Mouse (Mus musculus): ENCODE results near the gene Slc15a5. TPM values are rescaled to one million over a fixed set of nuclear protein-coding genes. Genes with fewer than 3 reads are reported as not detected.

The Slc15a5 gene
- polyA plus RNA-seq (2012; rRNA removed), result 0.20 and 0.30 TPM in 2 replicates

DNA sequence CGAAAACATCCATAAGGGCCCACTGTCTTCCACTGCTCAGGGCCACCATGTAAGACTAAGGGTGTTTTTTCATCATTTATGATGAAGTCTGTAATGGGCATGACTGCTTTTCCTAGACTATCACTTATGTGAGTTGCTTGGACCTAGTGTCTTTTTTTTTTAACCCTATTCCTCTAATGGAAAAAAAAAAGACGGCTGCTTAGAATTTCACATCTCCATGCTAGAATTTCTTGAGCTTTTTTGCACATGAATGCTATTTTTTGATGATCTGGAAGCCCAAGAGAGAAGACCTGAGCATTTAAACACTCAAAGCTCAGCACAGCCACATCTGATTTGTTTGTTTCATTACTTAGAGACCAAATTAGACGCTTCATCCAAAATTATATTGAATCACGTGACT lies at the start of gene Slc15a5:
TSS of gene Slc15a5 (minus strand) at position 101 of the 400 bp plus-strand sequence.
- H3K27me3 ChIP-seq (ENCODE audit: control insufficient read depth, insufficient read depth, low read length), result no peaks in the 10 kb centered on the region
- no peak within 1 kb of the TSS for H3K27ac ChIP-seq (ENCODE audit: control insufficient read depth, insufficient read depth, low read depth, low read length)
- H3K4me1 ChIP-seq (ENCODE audit: control insufficient read depth, insufficient read depth, low read length), result no peaks in the 10 kb centered on the region
- no peak for TF ChIP-seq CTCF (IDR thresholded peaks at IDR 0.05; ENCODE audit: control insufficient read depth, insufficient read depth, insufficient replicate concordance, low read depth, low read length)
- no peak for TF ChIP-seq POLR2A (IDR thresholded peaks at IDR 0.05; ENCODE audit: control insufficient read depth, low read depth, low read length)
- H3K36me3 ChIP-seq (ENCODE audit: control insufficient read depth, insufficient read depth, low read length), result no peaks in the 10 kb centered on the region
- no peak within 1 kb of the TSS for H3K4me3 ChIP-seq (ENCODE audit: control insufficient read depth, low read depth, low read length)

DNA sequence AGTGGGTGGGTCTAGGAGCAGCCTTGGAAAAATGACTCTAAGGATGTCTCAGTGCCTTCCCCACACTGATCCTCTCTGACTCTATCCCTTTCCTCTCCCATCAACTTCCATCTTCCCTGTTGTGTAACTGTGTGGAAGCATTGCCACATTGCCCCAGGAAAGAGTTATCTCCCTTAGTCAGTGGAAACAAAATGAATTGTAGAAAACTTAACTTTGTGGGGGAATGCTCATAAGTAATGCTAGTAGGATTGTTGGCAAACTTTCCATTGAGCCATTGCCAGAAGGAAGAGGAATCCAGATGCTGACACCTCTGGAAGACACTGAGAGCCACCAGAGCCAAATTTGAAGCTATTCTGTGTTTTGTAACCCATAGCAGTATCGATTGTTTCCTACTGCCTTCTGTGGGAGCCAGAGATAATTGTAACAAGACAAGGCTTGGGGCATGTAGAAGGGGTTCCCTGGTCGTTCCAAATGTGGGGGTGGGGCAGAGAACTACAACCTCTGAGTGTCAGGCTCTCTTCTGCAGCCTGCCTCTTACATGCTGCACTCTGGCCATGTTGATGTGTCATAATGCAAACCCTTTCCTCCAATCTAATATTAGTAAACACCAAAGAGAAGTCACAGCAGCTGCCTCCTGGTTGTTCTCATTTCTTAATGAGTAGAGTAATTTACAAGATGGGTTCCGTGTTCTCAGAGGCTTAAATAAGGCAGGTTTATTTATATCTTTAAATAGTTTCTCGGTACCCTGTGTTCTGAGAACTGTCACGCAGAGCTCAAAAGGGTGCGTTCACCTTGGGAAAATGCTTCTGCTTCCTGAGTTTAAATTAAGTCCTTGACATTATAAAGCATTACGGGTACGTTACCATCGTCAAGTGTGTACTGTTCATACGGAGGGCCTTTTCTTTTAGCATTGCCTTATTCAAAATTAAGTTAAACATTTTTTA lies 48.9 kb upstream of the Slc15a5 start:
- no peak overlapping the region for H3K4me3 ChIP-seq (ENCODE audit: control insufficient read depth, low read depth, low read length)
- no peaks in the 10 kb centered on the region for H3K36me3 ChIP-seq (ENCODE audit: control insufficient read depth, insufficient read depth, low read length)
- TF ChIP-seq POLR2A (IDR thresholded peaks at IDR 0.05; ENCODE audit: control insufficient read depth, low read depth, low read length) (no peak), CTCF (IDR thresholded peaks at IDR 0.05; ENCODE audit: control insufficient read depth, insufficient read depth, insufficient replicate concordance, low read depth, low read length) (no peak)
- no peaks in the 10 kb centered on the region for H3K27me3 ChIP-seq (ENCODE audit: control insufficient read depth, insufficient read depth, low read length)
- H3K4me1 ChIP-seq (ENCODE audit: control insufficient read depth, insufficient read depth, low read length), result no peaks in the 10 kb centered on the region
- H3K27ac ChIP-seq (ENCODE audit: control insufficient read depth, insufficient read depth, low read depth, low read length), result no peak overlapping the region

DNA sequence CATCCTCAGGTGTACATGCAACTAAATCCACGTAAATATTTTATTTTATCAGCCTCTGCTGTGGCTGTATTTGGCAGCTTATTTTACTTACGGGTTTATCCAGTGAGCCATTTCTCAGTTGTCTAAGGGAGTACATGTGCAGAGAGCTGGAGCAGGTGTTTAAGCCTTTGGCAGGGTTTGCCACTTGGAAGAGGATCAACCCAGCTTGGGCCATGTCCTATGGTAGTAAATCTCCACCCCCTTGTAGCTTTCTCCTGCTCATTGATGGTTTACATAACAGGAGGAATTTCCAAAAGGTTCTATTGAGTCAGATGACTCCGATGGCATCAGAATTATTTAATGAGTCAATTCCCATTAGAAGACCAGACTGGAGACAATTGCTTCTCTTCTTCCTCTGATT lies 37.8 kb upstream of the Slc15a5 start:
- TF ChIP-seq CTCF (IDR thresholded peaks at IDR 0.05; ENCODE audit: control insufficient read depth, insufficient read depth, insufficient replicate concordance, low read depth, low read length), result no peak
- no peak for TF ChIP-seq POLR2A (IDR thresholded peaks at IDR 0.05; ENCODE audit: control insufficient read depth, low read depth, low read length)
- no peak overlapping the region for H3K4me3 ChIP-seq (ENCODE audit: control insufficient read depth, low read depth, low read length)
- no peaks in the 10 kb centered on the region for H3K4me1 ChIP-seq (ENCODE audit: control insufficient read depth, insufficient read depth, low read length)
- no peaks in the 10 kb centered on the region for H3K36me3 ChIP-seq (ENCODE audit: control insufficient read depth, insufficient read depth, low read length)
- H3K27ac ChIP-seq (ENCODE audit: control insufficient read depth, insufficient read depth, low read depth, low read length), result no peak overlapping the region
- H3K27me3 ChIP-seq (ENCODE audit: control insufficient read depth, insufficient read depth, low read length), result no peaks in the 10 kb centered on the region

DNA sequence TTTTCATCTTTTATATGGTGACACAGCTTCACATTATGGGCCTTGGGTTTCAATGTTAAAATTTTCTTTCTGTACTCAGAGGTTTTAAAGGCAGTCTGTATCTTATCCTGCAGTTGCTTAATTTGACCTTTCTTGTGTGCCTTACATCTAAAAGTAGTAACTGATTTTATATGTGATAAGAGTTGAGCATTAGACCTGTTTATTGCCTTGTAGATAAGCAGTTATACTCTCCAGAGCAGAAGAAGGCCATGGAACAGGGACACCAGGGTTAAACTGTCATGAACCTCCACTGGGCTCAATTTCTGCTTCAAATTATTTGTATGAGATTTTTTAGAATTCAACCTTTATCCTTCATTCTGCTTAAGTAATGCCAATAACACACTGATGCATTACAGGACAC lies 24.8 kb upstream of the Slc15a5 start:
- no peaks in the 10 kb centered on the region for H3K4me1 ChIP-seq (ENCODE audit: control insufficient read depth, insufficient read depth, low read length)
- H3K27ac ChIP-seq (ENCODE audit: control insufficient read depth, insufficient read depth, low read depth, low read length), result no peak overlapping the region
- H3K36me3 ChIP-seq (ENCODE audit: control insufficient read depth, insufficient read depth, low read length), result no peaks in the 10 kb centered on the region
- no peak overlapping the region for H3K4me3 ChIP-seq (ENCODE audit: control insufficient read depth, low read depth, low read length)
- TF ChIP-seq CTCF (IDR thresholded peaks at IDR 0.05; ENCODE audit: control insufficient read depth, insufficient read depth, insufficient replicate concordance, low read depth, low read length), result no peak
- TF ChIP-seq POLR2A (IDR thresholded peaks at IDR 0.05; ENCODE audit: control insufficient read depth, low read depth, low read length), result no peak
- H3K27me3 ChIP-seq (ENCODE audit: control insufficient read depth, insufficient read depth, low read length), result no peaks in the 10 kb centered on the region

DNA sequence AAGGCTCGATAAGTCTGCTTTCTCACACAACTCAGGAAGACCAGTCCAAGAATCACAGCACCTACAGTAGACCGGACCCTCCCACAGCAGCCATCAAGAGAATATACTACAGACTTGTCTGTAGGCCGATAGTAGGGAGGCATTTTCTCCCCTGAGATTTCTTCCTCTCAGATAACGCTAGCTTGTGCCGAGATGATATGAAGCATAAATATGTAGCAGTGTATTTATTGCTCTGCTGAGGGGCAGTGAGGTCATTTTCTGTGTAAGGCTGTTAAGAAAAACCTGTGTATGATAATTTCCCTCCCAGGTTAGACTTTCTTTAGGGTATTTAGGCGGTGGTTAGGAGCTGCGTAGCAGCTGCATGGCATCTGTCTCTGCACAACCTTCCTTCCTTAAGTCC lies 23.2 kb upstream of the Slc15a5 start:
- TF ChIP-seq POLR2A (IDR thresholded peaks at IDR 0.05; ENCODE audit: control insufficient read depth, low read depth, low read length), result no peak
- TF ChIP-seq CTCF (IDR thresholded peaks at IDR 0.05; ENCODE audit: control insufficient read depth, insufficient read depth, insufficient replicate concordance, low read depth, low read length), result no peak
- H3K4me1 ChIP-seq (ENCODE audit: control insufficient read depth, insufficient read depth, low read length), result no peaks in the 10 kb centered on the region
- no peak overlapping the region for H3K4me3 ChIP-seq (ENCODE audit: control insufficient read depth, low read depth, low read length)
- no peak overlapping the region for H3K27ac ChIP-seq (ENCODE audit: control insufficient read depth, insufficient read depth, low read depth, low read length)
- no peaks in the 10 kb centered on the region for H3K36me3 ChIP-seq (ENCODE audit: control insufficient read depth, insufficient read depth, low read length)
- no peaks in the 10 kb centered on the region for H3K27me3 ChIP-seq (ENCODE audit: control insufficient read depth, insufficient read depth, low read length)

DNA sequence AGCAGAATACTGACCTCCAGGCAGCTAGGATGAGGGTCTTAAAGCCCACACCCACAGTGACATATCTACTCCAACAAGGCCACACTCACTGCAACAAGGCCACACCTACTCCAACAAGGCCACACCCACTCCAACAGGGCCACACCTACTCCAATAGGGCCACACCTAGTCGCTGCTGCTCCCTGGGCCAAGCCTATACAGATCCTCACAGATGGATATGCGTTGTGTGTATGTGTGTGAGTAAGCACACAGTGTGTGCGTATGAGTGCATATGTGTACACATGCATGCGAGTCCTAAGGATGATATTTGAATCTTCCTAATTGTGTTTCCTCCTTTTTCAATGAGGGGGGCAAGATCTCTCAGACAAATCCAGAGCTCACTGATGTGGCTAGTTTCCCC lies 22.1 kb upstream of the Slc15a5 start:
- Histone ChIP-seq H3K27me3 (ENCODE audit: control insufficient read depth, insufficient read depth, low read length) (no peaks in the 10 kb centered on the region), H3K4me3 (ENCODE audit: control insufficient read depth, low read depth, low read length) (no peak overlapping the region), H3K4me1 (ENCODE audit: control insufficient read depth, insufficient read depth, low read length) (no peaks in the 10 kb centered on the region), H3K36me3 (ENCODE audit: control insufficient read depth, insufficient read depth, low read length) (no peaks in the 10 kb centered on the region), H3K27ac (ENCODE audit: control insufficient read depth, insufficient read depth, low read depth, low read length) (no peak overlapping the region)
- TF ChIP-seq CTCF (IDR thresholded peaks at IDR 0.05; ENCODE audit: control insufficient read depth, insufficient read depth, insufficient replicate concordance, low read depth, low read length), result no peak
- no peak for TF ChIP-seq POLR2A (IDR thresholded peaks at IDR 0.05; ENCODE audit: control insufficient read depth, low read depth, low read length)

DNA sequence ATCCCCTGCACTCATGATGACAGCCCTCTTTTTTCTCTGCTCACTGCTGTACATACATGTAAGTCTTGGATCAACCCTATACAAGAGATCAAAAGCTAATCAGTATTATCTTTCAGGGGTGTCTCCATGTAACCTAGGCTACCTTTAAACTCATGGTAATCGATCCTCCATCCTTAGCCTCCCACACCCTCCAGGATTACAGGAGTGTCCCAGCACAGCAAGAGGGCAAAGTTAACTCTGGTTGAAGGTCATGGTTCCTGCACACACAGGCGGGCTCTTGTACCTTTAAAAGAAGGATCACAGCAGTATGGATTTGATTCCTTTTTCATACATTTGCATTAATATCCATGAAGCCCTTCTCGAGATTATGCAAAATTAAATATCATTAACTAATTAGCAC lies 19.9 kb upstream of the Slc15a5 start:
- Histone ChIP-seq H3K36me3 (ENCODE audit: control insufficient read depth, insufficient read depth, low read length) (no peaks in the 10 kb centered on the region), H3K4me3 (ENCODE audit: control insufficient read depth, low read depth, low read length) (no peak overlapping the region), H3K27me3 (ENCODE audit: control insufficient read depth, insufficient read depth, low read length) (no peaks in the 10 kb centered on the region), H3K27ac (ENCODE audit: control insufficient read depth, insufficient read depth, low read depth, low read length) (no peak overlapping the region), H3K4me1 (ENCODE audit: control insufficient read depth, insufficient read depth, low read length) (no peaks in the 10 kb centered on the region)
- no peak for TF ChIP-seq CTCF (IDR thresholded peaks at IDR 0.05; ENCODE audit: control insufficient read depth, insufficient read depth, insufficient replicate concordance, low read depth, low read length)
- TF ChIP-seq POLR2A (IDR thresholded peaks at IDR 0.05; ENCODE audit: control insufficient read depth, low read depth, low read length), result no peak
